Mouse (Mus musculus): Measurements from ENCODE around the gene Krt18.
"Not testable (repeated sequence)": the region's sequence is repeated elsewhere in the genome, so short reads cannot be mapped to it uniquely, and the experiment has no call there.

Gene Krt18

GRCm38 (mm10) chr15:102072963-102073558, 45.1 kb downstream of the Krt18 start:
- no peak for DNase-seq

DNA sequence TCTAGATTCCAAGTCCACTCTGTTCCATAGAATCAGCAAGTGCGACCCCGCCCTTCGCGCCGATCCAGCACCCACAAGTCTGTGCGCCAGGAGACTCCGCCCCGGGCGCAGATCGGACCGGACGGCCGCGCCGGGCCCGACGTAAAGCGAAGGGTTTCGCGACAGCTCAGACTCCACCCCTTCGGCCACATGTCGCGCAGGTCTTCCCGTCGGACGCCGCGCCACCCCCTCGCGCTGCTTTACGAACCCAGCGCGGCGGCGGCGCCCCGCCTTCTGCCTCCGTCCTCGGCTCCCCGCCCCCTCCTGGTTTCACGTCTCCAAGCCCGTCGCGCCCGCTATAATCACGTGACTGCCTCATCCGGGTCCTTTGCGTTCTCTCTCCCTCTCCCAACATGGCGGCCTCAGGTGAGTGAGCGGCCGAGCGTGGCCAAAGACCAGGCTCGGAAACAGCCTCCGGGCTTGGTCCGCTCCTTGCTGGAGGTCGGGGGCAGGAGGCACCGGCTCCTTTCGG, 45.6 kb downstream of the Krt18 start, which contains the start of gene Eif4b:
TSS of gene Eif4b (plus strand) at position 215 of the 511 bp plus-strand sequence.
- DNase-seq, result peak; percentile 100

DNA sequence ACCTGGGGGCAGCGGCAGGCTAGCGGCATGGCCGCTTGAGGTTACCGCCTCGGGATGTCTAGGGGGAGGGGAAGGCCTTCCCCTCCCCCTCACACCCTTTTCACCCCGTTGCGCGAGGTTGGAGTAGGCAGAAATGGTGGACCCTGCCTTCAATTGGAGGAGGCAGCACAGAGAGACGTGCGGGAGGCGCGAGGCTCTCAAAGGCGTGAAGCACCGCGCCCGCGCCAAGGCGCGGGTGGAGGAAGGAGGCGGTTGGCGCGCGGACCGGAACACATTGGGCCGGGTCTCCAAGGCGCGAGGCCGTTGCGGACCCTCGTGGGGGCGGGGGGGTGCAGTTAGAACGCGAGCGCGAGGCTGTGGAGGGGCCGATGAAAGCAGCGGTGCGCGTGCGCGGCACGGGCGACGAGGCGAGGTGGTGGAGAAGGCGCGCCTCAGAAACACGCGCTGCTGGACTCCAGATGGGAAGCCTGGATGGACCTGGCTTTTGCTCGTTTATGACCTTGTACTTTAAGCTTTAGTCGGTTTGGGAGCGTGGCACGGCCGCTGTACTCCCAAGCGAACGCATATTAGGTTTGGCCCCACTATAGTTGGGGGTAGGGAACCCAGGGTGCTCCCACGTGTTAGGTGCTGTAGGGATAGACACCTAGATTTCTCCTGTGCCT, 46.2 kb downstream of the Krt18 start:
- peak; percentile 68 for DNase-seq

- no peak for DNase-seq
These were observed 47.1 kb downstream of the Krt18 start for GRCm38 (mm10) chr15:102074876-102075585.

GRCm38 (mm10) chr15:102077111-102077677, 49.2 kb downstream of the Krt18 start:
- DNase-seq, result no peak

GRCm38 (mm10) chr15:102079221-102079620, 51.2 kb downstream of the Krt18 start:
- DNase-seq, result no peak

- not testable (repeated sequence) for DNase-seq
These were observed 51.9 kb downstream of the Krt18 start for GRCm38 (mm10) chr15:102079924-102080323.

DNA sequence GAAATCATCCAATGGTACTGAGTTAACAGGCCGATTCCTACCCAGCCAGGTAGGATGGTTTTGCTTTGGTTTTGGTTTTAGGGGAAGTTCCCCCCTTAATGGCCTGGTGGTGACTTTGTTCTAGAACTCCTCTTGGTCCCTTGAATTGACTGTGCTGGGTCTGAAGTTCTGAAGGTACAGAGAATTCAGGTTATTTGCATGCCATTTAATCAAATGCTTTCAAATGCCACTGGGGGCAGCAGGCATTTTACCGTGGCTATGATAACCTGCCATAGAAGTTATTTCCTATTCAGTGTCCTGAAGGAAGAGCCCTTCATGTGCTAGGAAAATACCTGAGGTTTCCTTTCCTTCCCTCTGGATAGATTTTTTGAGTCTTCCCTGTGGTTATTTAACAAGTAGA, 52.4 kb downstream of the Krt18 start:
- no peak for DNase-seq

All from right cerebral cortex, postnatal 14 days (tissue).